Mouse (Mus musculus) thymus, adult 2 months (tissue): ENCODE results near the gene Apoh.

Experiments used
- CTCF ChIP-seq: fragments of 200-500 bp; IDR thresholded peaks from 2 replicates; pipeline ENCODE4 v1.5.1; 2012; ENCODE audit warnings: mild to moderate bottlenecking, control low read depth, low read length, moderate library complexity, borderline replicate concordance; ENCODE audit not compliant: control insufficient read depth, poor library complexity, insufficient read depth; ENCODE audit errors: extremely low read depth
- POLR2A ChIP-seq: fragments of 200-500 bp; IDR thresholded peaks from 2 replicates; pipeline ENCODE4 v1.6.1; 2012; ENCODE audit warnings: mild to moderate bottlenecking, low read length, control low read depth, moderate library complexity; ENCODE audit not compliant: control insufficient read depth, poor library complexity, insufficient read depth; ENCODE audit errors: extremely low read depth

DNA sequence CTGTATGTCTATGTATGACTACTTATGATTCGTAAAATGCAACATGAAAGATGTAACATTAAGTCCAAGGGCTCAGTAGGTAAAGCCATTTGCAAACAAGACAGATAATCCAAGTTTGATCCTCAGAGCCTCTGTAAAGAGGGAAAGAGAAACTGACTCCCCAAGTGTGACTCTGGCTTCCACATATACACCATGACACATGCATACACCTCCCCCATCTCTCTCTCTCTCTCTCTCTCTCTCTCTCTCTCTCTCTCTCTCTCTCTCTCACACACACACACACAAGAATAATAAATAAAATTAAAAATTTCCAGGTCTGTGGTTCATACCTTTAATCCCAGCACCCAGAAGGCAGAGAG, 42.5 kb downstream of the Apoh start:
- no peak for TF ChIP-seq CTCF
- no peak for TF ChIP-seq POLR2A
